Mouse (Mus musculus) CH12.LX (cell line): ENCODE measurements at regions not wholly inside any gene's neighbourhood (a gene's known extent, or its start where the extent isn't known, plus 50 kb on each side); places are given as distances from the start of the nearest gene placed in this dataset.

Experiments
- DNase-seq: peaks from one replicate; pipeline ENCODE4 v3.0.0-alpha.2; 2013; ENCODE audit errors: extremely low read depth
- H3K27ac ChIP-seq: 2 replicates; pipeline ENCODE4 v1.5.1; 2012; ENCODE audit warnings: low read depth, mild to moderate bottlenecking, control low read depth, moderate library complexity; ENCODE audit not compliant: insufficient read depth
- H3K27me3 ChIP-seq: replicated peaks from 2 replicates; pipeline ENCODE3; 2012; ENCODE audit warnings: inconsistent platforms
- H3K36me3 ChIP-seq, 2 experiments: replicated peaks in 1 of 2; 2 replicates each; pipeline versions ENCODE3 to v1.6.1; 2012; ENCODE audit warnings: inconsistent platforms in 1 of 2, low read length in 1 of 2, mild to moderate bottlenecking in 1 of 2, mixed read lengths in 1 of 2, moderate library complexity in 1 of 2; ENCODE audit not compliant: control insufficient read depth in 1 of 2, insufficient read depth in 1 of 2
- H3K4me1 ChIP-seq, 2 experiments: 2 replicates each; pipeline ENCODE4 v1.6.1; 2012; ENCODE audit warnings: inconsistent platforms in 1 of 2, moderate library complexity in 1 of 2; ENCODE audit not compliant: insufficient read depth in 2 of 2, control insufficient read depth in 1 of 2
- H3K4me2 ChIP-seq: 2 replicates; pipeline ENCODE4 v1.6.1; 2012; ENCODE audit warnings: low read depth, mild to moderate bottlenecking, control low read depth; ENCODE audit not compliant: poor library complexity, insufficient read depth, severe bottlenecking
- H3K4me3 ChIP-seq, 3 experiments: fragments of 150-350 bp in 1 of 3; sonication (generic) in 1 of 3; replicated peaks in 1 of 3; 2 replicates each; pipeline versions ENCODE3 to v1.5.1; 2011 to 2012; ENCODE audit warnings: low read depth in 2 of 3, low read length in 2 of 3, mild to moderate bottlenecking in 2 of 3, moderate library complexity in 2 of 3, control low read depth in 1 of 3, improper control_type of control experiment in 1 of 3, inconsistent platforms in 1 of 3, mixed read lengths in 1 of 3; ENCODE audit not compliant: poor library complexity in 1 of 3
- H3K79me2 ChIP-seq: replicated peaks from 2 replicates; pipeline ENCODE4 v1.6.1; 2012; ENCODE audit warnings: mild to moderate bottlenecking, moderate library complexity; ENCODE audit not compliant: control insufficient read depth, poor library complexity, insufficient read depth, severe bottlenecking; ENCODE audit errors: extremely low read depth
- H3K9ac ChIP-seq: 2 replicates; pipeline ENCODE4 v1.6.1; 2012; ENCODE audit warnings: low read depth, mild to moderate bottlenecking, control low read depth, moderate library complexity; ENCODE audit not compliant: insufficient read depth
- H3K9me3 ChIP-seq: replicated peaks from 2 replicates; pipeline ENCODE3; 2012; ENCODE audit warnings: low read length, inconsistent platforms, mixed read lengths
- BHLHE40 ChIP-seq: IDR thresholded peaks from 2 replicates; pipeline ENCODE4 v1.6.1; 2011; ENCODE audit warnings: mild to moderate bottlenecking, low read depth, low read length, improper control_type of control experiment
- CHD1 ChIP-seq: IDR thresholded peaks from 2 replicates; pipeline ENCODE4 v1.6.1; 2012; ENCODE audit warnings: low read depth, low read length, improper control_type of control experiment, inconsistent platforms
- CHD2 ChIP-seq: IDR thresholded peaks from 2 replicates; pipeline ENCODE4 v1.6.1; 2011; ENCODE audit warnings: low read length, improper control_type of control experiment
- CTCF ChIP-seq, 2 experiments: IDR thresholded peaks in 1 of 2; conservative IDR thresholded peaks in 1 of 2; 2 replicates each; pipeline ENCODE4 v1.5.1; 2011 to 2012; ENCODE audit warnings: low read depth in 2 of 2, low read length in 2 of 2, improper control_type of control experiment in 1 of 2, inconsistent platforms in 1 of 2, mild to moderate bottlenecking in 1 of 2, moderate library complexity in 1 of 2
- ELF1 ChIP-seq: IDR thresholded peaks from 2 replicates; pipeline ENCODE4 v1.6.1; 2014; ENCODE audit warnings: low read depth, mild to moderate bottlenecking, inconsistent platforms, low read length, improper control_type of control experiment
- ETS1 ChIP-seq: conservative IDR thresholded peaks from 2 replicates; pipeline ENCODE4 v1.6.1; 2012; ENCODE audit warnings: low read depth, mild to moderate bottlenecking, inconsistent platforms, low read length, improper control_type of control experiment, moderate library complexity
- GABPA ChIP-seq: IDR thresholded peaks from 2 replicates; pipeline ENCODE4 v1.6.1; 2012; ENCODE audit warnings: low read depth, low read length, improper control_type of control experiment, inconsistent platforms; ENCODE audit not compliant: insufficient replicate concordance
- HCFC1 ChIP-seq: IDR thresholded peaks from 2 replicates; pipeline ENCODE4 v1.6.1; 2012; ENCODE audit warnings: low read depth, mild to moderate bottlenecking, inconsistent platforms, low read length, improper control_type of control experiment
- MAZ ChIP-seq: IDR thresholded peaks from 2 replicates; pipeline ENCODE4 v1.6.1; 2012; ENCODE audit warnings: low read depth, mild to moderate bottlenecking, inconsistent platforms, low read length, improper control_type of control experiment, moderate library complexity
- MXI1 ChIP-seq: IDR thresholded peaks from 2 replicates; pipeline ENCODE4 v1.6.1; 2011; ENCODE audit warnings: mild to moderate bottlenecking, low read depth, low read length, improper control_type of control experiment
- NRF1 ChIP-seq: IDR thresholded peaks from 2 replicates; pipeline ENCODE4 v1.6.1; 2014; ENCODE audit warnings: low read depth, mild to moderate bottlenecking, inconsistent platforms, low read length, improper control_type of control experiment, moderate library complexity
- PAX5 ChIP-seq: IDR thresholded peaks from 2 replicates; pipeline ENCODE4 v1.6.1; 2012; ENCODE audit warnings: low read length, inconsistent platforms, mixed read lengths
- POLR2AphosphoS2 ChIP-seq: IDR thresholded peaks from 2 replicates; pipeline ENCODE4 v1.6.1; 2011; ENCODE audit warnings: low read depth, low read length, improper control_type of control experiment
- RCOR1 ChIP-seq: conservative IDR thresholded peaks from 2 replicates; pipeline ENCODE4 v1.6.1; 2012; ENCODE audit warnings: low read depth, mild to moderate bottlenecking, inconsistent platforms, low read length, improper control_type of control experiment
- SIN3A ChIP-seq: IDR thresholded peaks from 2 replicates; pipeline ENCODE4 v1.6.1; 2012; ENCODE audit warnings: low read length, improper control_type of control experiment, inconsistent platforms
- SMC3 ChIP-seq: IDR thresholded peaks from 2 replicates; pipeline ENCODE4 v1.6.1; 2011; ENCODE audit warnings: low read depth, low read length, improper control_type of control experiment
- TBP ChIP-seq: conservative IDR thresholded peaks from 2 replicates; pipeline ENCODE4 v1.6.1; 2011; ENCODE audit warnings: low read depth, low read length, improper control_type of control experiment
- TCF12 ChIP-seq: IDR thresholded peaks from 2 replicates; pipeline ENCODE4 v1.6.1; 2014; ENCODE audit warnings: low read depth, mild to moderate bottlenecking, inconsistent platforms, low read length, improper control_type of control experiment
- USF1 ChIP-seq: IDR thresholded peaks from 2 replicates; pipeline ENCODE4 v1.6.1; 2014; ENCODE audit warnings: low read depth, mild to moderate bottlenecking, inconsistent platforms, low read length, improper control_type of control experiment
- USF2 ChIP-seq: conservative IDR thresholded peaks from 2 replicates; pipeline ENCODE4 v1.6.1; 2011; ENCODE audit warnings: low read depth, low read length, improper control_type of control experiment
- ZNF384 ChIP-seq: IDR thresholded peaks from 2 replicates; pipeline ENCODE4 v1.6.1; 2012; ENCODE audit warnings: low read depth, low read length, improper control_type of control experiment, inconsistent platforms
- dilution Hi-C: fragments of 300-500 bp; cut with MboI; formaldehyde crosslinking; loops from 2 replicates; pipeline ENCODE4 v1.14.3; 2020; ENCODE audit warnings: low sequenced_read_pairs; ENCODE audit not compliant: extremely low pct_unique_long_range_greater_than_20kb, extremely low pct_ligation_motif_present
- in situ Hi-C: fragments of 300-500 bp; cut with MboI; formaldehyde crosslinking; loops from 3 replicates; pipeline ENCODE4 v1.14.3; 2019; ENCODE audit warnings: low sequenced_read_pairs, low pct_ligation_motif_present, low pct_unique_long_range_greater_than_20kb, mixed read lengths

- H3K36me3 ChIP-seq, result no peaks in the 10 kb centered on the region
- no peaks in the 10 kb centered on the region for H3K79me2 ChIP-seq
- H3K4me3 ChIP-seq, result no peak overlapping the region
- H3K27ac ChIP-seq, result no peak overlapping the region
- no peak overlapping the region for H3K9ac ChIP-seq
- no peak for TF ChIP-seq CTCF (conservative IDR thresholded peaks at IDR 0.05 in 1 of 2, IDR thresholded peaks at IDR 0.05 in 1 of 2; ENCODE audit: low read depth in 2 of 2, low read length in 2 of 2)
- TF ChIP-seq NRF1, result no peak
- TF ChIP-seq ZNF384, result no peak
- TF ChIP-seq HCFC1, result no peak
- no peak for TF ChIP-seq MAZ
- TF ChIP-seq POLR2AphosphoS2, result no peak
- TF ChIP-seq USF1, result no peak
- no peak for TF ChIP-seq ELF1
- no peak for TF ChIP-seq CHD1
- TF ChIP-seq PAX5, result no peak
- TF ChIP-seq TBP, result no peak
- no peak for TF ChIP-seq GABPA
- TF ChIP-seq RCOR1, result no peak
- TF ChIP-seq, all 38 proteins: peak for 0
- Histone ChIP-seq H3K4me2 (no peak overlapping the region), H3K4me1 (no peaks in the 10 kb centered on the region), H3K9me3 (peaks cover 78% of the 10 kb centered on the region), H3K27me3 (no peaks in the 10 kb centered on the region)
- no peak for DNase-seq
- in situ Hi-C loops, result no loop called here
- dilution Hi-C loops, result no loop called here
Measured at GRCm38 (mm10) chr17:48723286-48723685, 208.9 kb upstream of the Lrfn2 start.

DNA sequence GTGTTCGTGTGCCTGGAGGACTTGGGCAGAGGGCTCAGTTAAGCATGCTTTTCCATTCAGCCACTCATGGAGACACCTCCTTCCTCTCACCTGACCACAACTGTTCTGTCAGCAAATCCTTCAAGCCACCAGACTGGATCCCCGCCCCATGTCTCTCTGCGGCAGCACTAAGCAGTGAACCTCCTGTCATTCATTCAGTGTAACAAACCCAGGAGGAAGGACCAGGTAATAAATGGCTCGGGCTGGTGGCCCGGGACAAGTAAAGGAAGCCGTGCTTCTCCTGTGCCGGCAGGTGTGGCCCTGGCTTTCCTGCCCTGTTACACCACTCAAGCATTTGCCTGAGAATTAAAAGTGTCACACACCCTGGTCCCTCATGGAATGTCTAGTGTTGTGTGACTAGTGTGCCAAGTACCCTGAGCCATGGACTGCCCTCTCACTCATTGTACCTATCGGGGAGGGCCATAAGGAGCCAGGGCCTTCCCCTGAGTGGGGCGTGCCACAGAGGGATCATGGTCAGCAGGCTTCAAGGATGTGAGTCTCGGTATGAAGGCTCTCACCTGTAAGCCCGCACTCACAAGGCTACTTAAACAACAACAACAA is 207.6 kb upstream of the Lrfn2 start:
- DNase-seq, result no peak
- in situ Hi-C loops, result no loop called here

More for the DNA sequence above, 207.6 kb upstream of the Lrfn2 start:
- Histone ChIP-seq H3K27ac (no peak overlapping the region), H3K27me3 (no peaks in the 10 kb centered on the region)
- TF ChIP-seq CTCF (conservative IDR thresholded peaks at IDR 0.05 in 1 of 2, IDR thresholded peaks at IDR 0.05 in 1 of 2; ENCODE audit: low read depth in 2 of 2, low read length in 2 of 2) (no peak), GABPA (no peak), TCF12 (no peak), USF2 (no peak), NRF1 (no peak), MXI1 (no peak), CHD2 (no peak), ETS1 (no peak), SMC3 (no peak), SIN3A (no peak), BHLHE40 (no peak)
- TF ChIP-seq, all 38 proteins: peak for 0
- Histone ChIP-seq H3K79me2 (no peaks in the 10 kb centered on the region), H3K9me3 (peaks cover 85% of the 10 kb centered on the region), H3K4me2 (no peak overlapping the region), H3K4me3 (no peak overlapping the region), H3K36me3 (no peaks in the 10 kb centered on the region), H3K4me1 (no peaks in the 10 kb centered on the region), H3K9ac (no peak overlapping the region)
- dilution Hi-C loops, result no loop called here
